Mouse (Mus musculus): ENCODE measurements around the gene Ddx46.
A peak's percentile ranks its signal among the peaks of the same experiment; 100 is the strongest.

Ddx46 gene

GRCm38 (mm10) chr13:55721516-55721915 is 86.7 kb downstream of the Ddx46 start:
- DNase-seq (ENCODE audit: low spot score in 2 of 2) = no peak

- no peak for DNase-seq (ENCODE audit: low spot score in 2 of 2)
These were observed 87.2 kb downstream of the Ddx46 start for GRCm38 (mm10) chr13:55721995-55722394.

DNA sequence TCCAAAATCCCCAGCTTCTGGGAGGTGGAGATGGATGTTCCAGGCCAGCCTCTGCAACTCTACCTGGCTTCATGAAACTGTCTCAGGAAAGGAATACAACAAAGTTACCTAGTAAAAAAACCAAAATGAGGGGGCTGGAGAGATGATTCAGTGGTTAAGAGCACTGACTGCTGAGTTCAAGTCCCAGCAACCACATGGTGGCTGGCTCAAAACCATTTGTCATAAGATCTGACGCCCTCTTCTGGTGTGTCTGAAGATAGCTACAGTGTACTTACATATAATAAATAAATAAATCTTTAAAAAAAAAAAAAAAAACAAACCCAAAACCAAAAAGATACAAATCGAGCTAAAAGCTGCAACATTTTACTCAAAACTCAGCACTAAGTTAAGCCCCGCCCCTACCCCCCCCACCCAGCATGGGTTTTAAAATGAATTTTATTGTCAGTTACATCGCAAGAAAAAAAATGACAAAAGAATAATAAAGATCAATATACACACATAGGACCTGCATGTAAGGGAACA is 91.8 kb downstream of the Ddx46 start:
- no peak for DNase-seq (ENCODE audit: low spot score in 2 of 2)

- DNase-seq (ENCODE audit: low spot score in 2 of 2) = peak; percentile 83 to 86
These were observed 92.5 kb downstream of the Ddx46 start, which contains the start of gene Pcbd2 for GRCm38 (mm10) chr13:55727120-55727838. Gene Pcbd2 (plus strand): TSS chr13:55727368.

DNA sequence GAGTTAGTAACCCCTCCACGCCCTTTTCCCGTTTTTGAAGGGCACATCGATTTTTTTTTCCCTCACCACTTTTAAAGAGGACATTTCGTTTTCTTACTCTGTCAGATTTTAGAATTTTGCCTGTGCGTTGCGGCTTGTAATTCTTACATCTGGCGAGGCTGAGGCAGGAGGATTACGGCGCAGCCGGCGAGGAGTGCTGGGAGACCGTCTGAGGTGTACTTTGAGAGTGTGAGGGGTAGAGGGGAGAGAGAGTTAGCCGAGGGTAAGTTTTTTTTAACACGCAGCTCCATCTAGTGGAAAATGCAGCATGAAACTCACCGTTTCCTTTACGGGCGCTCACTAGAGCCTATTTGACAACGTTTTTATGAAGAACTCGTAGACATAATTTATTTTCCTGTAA is 93.0 kb downstream of the Ddx46 start:
- peak in 1 of 2 experiments; percentile 57 for DNase-seq (ENCODE audit: low spot score in 2 of 2)

DNA sequence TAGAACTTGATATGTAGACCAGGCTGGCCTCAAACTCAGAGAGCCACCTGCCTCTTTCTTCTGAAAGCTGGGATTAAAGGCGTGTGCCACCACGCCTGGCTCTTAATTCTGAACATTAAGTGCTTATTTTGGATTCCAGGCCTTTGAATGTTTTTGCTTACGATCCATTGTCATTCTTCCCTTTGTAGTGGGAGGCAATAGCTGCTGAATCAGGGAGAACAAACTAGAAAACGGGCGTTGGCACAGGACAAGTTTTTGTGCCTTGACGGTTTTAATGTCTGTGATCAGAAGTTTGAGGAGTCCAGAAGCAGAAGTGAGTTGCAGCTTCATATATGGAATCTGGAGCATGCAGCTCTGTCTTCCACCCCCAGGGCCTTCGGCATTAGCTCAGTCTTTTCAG is 95.9 kb downstream of the Ddx46 start:
- DNase-seq (ENCODE audit: low spot score in 2 of 2) = no peak

Measured in urinary bladder, postnatal 4 days (tissue).